Mouse (Mus musculus) CD4-positive, CD25-positive, alpha-beta regulatory T cell, adult 2 months (primary cell): ENCODE measurements around the gene C1ql4.
"Not testable (repeated sequence)": the region's sequence is repeated elsewhere in the genome, so short reads cannot be mapped to it uniquely, and the experiment has no call there.

Experiments
- DNase-seq: peaks from one replicate; pipeline ENCODE4 v3.0.0-alpha.2; 2012; ENCODE audit warnings: low read depth, low spot score

Gene C1ql4

DNA sequence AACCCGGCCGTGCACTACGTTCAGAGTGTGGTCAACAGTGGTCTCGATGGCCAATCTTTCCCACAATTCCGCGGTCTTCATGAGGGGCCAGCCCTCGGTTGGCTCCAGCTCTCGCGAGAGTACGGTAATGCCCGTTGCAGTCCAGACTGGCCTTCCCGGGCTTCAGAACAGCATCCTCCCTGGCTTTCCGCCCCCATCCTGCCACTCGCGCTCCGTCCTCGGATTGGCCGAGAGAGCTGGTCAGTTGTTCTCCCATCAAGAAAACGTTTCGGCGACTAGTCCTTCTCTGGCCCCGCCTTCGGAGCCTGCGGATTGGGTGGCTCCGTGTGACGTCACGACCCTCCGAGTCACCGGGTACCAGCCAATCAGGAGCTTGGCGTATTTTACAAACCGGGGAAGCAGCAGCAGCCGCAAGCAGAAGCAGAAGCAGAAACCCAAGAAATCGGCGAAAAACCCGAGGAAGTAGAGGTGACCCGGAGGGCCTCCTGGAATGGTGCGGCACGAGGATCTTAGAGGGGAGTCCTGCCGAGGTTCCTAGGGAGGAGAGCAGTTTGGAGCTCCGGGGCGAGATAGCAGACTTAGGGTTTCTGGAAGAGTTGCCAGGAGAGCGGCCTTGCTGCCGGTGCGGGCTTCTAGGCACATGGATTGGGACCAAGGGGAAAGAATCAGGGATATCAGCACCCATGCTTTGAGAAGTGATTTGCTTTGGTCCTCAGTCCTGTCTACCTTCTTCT lies 12.8 kb downstream of the C1ql4 start:
- peak; percentile 97 for DNase-seq

DNA sequence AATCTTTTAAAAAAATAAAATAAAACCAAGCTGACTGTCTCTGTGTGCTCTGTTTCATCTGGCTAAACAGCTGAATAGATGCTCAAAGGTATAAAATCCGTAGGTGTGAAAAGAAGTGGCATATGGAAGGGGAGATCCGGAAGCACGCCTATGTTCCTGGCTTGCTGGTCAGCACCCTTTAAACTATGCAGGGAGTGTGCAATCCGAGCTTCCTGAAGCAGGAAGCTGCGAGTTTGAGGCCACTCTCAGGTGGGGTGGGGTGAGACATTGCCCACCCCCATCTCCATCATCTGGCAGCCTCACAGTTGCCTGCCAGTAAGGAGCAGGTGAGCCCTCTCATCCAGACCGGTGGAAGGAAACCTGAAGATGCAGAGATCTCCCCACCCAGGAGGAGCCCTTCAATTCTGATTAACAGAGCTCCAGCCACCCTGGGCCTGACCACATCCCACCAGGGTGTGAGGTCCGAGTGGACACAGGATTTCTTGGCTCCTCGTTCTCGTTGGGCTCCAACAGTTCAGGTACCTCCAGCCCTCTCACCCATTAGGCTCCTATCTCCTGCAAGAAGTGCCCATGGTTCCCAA lies 13.5 kb downstream of the C1ql4 start, which contains the start of gene Troap:
TSS of gene Troap (plus strand) at position 557 of the 581 bp plus-strand sequence.
- DNase-seq = no peak

- DNase-seq = peak; percentile 42
These were observed 15.6 kb downstream of the C1ql4 start for GRCm38 (mm10) chr15:99071988-99072387.

GRCm38 (mm10) chr15:99065557-99066165 lies 22.0 kb downstream of the C1ql4 start:
- peak; percentile 46 for DNase-seq

- peak; percentile 79 for DNase-seq
These were observed 31.3 kb downstream of the C1ql4 start for GRCm38 (mm10) chr15:99056332-99056731.

DNA sequence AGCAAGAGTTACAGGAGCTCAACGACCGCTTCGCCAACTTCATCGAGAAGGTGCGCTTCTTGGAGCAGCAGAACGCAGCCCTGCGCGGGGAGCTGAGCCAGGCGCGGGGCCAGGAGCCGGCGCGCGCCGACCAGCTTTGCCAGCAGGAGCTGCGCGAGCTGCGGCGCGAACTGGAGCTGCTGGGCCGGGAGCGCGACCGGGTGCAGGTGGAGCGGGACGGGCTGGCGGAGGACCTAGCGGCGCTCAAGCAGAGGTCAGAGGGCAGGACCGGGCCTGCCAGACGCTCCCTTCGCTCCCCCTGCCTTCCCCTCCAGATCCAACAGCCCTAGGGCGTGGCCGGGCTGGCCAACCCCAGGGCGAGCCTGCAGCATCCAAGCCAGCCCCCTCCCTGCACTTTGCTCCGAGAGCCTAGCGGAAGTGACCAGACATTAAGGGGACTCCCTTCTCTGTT lies 32.1 kb downstream of the C1ql4 start:
- peak; percentile 44 for DNase-seq

DNA sequence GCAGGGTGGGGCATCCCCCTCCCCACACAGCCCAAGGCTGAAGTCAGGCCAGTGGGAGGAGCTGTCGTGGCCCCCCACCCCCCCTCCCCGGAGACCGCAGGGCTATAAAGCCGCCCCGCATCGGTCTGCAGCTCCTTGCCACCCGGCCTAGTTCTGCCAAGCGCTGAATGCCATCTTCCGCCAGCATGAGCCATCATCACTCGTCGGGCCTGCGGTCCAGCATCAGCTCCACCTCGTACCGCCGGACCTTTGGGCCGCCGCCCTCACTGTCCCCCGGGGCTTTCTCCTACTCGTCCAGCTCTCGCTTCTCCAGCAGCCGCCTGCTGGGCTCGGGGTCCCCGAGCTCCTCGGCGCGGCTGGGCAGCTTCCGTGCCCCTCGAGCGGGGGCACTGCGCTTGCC lies 32.6 kb downstream of the C1ql4 start, which contains the start of gene Prph:
TSS of gene Prph (plus strand) at position 135 of the 400 bp plus-strand sequence.
- DNase-seq = no peak

- DNase-seq = no peak
These were observed 34.2 kb downstream of the C1ql4 start for GRCm38 (mm10) chr15:99053373-99053772.

- DNase-seq = peak; percentile 81
These were observed 38.0 kb downstream of the C1ql4 start for GRCm38 (mm10) chr15:99049473-99050253.

DNA sequence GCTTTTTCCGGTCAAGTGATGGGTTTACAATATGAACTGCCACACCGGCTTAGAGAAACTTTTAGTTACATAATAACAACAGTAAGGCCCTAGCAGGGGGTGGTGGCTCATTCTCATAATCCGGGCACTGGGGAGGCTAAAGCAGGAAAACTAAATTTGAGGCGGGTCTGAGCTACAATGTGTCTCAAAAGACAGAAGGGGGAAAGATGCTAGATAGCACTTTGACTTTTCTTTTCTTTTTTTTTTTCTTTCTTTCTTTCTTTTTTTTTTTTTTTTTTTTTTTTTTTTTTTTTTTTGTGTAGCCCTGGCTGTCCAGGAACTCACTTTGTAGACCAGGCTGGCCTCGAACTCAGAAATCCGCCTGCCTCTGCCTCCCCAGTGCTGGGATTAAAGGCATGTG lies 41.9 kb downstream of the C1ql4 start:
- not testable (repeated sequence) for DNase-seq

DNA sequence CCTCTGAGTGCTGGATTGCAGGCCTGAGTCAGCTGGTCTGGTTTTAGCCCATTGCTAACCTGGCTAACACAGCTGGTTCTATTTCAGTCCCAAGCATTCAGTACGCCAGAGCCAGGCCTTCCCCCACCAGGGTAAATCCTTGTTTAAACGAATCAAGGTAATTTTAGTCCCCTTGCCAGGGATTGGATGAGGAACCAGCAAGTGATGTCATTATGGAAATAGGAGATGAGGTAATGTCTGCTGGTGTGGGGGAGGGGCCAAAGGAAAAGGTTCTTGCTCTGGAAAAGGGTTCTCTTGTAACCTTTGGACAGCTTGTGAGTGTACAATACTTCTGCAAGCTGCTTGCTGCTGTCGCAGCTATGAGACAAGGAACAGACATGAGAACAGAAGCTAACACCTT lies 42.8 kb downstream of the C1ql4 start:
- DNase-seq = no peak

DNA sequence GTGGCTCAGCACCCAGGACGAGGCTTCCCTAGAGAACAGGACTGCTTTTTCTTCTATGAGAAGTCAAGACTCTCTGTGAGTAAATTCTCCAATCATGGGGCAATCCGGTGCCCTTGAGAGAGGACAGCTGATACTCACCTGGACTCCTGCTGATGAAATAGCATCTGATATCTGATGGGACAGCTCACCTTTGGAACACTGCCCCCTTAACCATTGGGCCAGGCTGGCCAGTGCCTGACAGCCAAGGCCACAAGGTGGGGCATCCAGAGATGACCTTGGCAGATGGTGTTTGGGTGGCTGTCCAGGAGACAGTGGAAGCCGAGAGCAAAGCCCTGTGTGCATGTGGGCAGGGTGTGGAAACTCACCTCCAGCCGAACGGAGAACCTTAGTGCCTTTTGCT lies 45.3 kb downstream of the C1ql4 start:
- DNase-seq = no peak

GRCm38 (mm10) chr15:99040920-99041856 lies 46.4 kb downstream of the C1ql4 start:
- DNase-seq = no peak

DNA sequence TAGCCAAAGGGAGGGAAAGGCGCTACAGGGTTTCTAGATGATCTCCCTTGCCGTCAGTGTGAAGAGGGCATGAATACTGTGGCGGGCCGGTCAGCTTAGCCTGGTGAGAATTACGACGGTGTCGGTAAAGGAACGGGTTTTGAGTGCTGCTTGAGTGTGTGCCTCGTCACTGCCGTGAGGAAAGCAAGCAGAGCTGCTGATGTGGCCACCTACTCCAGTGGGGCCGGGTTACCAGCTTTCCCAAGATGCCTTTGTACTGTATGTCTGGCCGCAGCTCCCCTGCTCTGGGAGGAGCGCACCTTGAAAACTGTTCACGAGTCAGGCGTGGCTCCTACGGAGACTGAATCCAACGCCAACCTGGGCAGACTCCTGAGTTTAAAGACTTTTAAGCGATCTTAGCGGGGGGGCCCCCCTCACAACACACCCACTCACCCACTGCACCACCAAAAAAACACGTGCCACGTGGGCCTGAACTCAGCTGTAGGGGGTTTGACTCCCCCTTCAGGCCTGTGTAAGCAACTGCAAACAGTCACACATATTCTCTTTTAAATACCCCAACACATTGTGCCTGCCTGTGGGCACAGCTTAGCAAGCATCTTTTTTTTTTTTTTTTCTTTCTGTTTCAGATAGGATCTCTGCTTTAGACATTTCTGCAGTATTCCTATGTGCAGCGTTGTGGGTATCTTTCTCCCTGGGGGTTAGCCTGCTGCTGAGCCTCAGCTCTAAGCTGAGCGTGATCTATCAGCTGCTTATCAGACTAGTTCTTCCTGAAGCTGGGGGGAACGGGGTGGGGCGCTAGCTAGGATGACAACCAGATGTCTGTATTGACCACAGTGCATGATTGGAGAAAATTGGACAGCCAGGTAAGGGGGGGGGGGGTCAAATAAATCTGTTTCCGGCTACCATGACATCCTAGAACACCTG lies 47.4 kb downstream of the C1ql4 start:
- no peak for DNase-seq

- DNase-seq = no peak
These were observed 48.3 kb downstream of the C1ql4 start for GRCm38 (mm10) chr15:99039306-99039705.

GRCm38 (mm10) chr15:99038797-99039196 lies 48.8 kb downstream of the C1ql4 start:
- no peak for DNase-seq

DNA sequence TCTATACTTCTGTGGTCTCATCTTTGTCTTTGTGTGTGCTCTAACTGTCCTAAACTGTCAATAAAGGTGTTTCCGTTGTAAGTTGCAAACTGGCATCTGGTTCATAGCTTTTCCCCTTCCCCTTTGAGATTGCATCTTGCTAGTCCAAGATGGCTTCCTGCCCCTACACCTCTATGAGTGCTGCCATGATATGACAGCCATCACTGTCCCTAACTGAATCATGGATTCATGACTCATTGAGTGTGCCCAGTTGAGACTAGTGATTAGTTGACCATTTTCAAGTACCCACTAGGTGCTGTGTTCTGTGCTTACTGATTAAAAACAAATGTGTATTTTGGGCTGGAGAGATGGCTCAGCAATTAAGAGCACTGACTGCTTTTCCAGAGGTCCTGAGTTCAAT lies 49.6 kb downstream of the C1ql4 start:
- DNase-seq = no peak

- DNase-seq = no peak
These were observed 51.2 kb downstream of the C1ql4 start for GRCm38 (mm10) chr15:99036249-99036905.

GRCm38 (mm10) chr15:99035431-99035830 lies 52.2 kb downstream of the C1ql4 start:
- DNase-seq = no peak
